Mouse (Mus musculus) lung, adult 2 months (tissue): ENCODE data around the gene 1700012B09Rik.

Experiments used
- CTCF ChIP-seq: fragments of 200-500 bp; IDR thresholded peaks from 2 replicates; pipeline ENCODE4 v1.5.1; 2011; ENCODE audit warnings: mild to moderate bottlenecking, low read length, control low read depth; ENCODE audit not compliant: insufficient read depth
- POLR2A ChIP-seq: fragments of 200-500 bp; IDR thresholded peaks from 2 replicates; pipeline ENCODE4 v1.6.1; 2011; ENCODE audit warnings: low read depth, mild to moderate bottlenecking, control low read depth, low read length, borderline replicate concordance; ENCODE audit errors: extremely low read depth

GRCm38 (mm10) chr9:14739498-14740150, 31.2 kb downstream of the 1700012B09Rik start:
- TF ChIP-seq CTCF (no peak), POLR2A (no peak)
